Mouse (Mus musculus) large intestine, adult 2 months (tissue): Measurements from ENCODE around the gene Ikzf1. TPM values are rescaled to one million over a fixed set of nuclear protein-coding genes. Genes with fewer than 3 reads are reported as not detected.
A peak's percentile ranks its signal among the peaks of the same experiment; 100 is the strongest.

Experiments used
- DNase-seq: peaks from one replicate; pipeline ENCODE4 v3.0.0-alpha.2; 2012; ENCODE audit warnings: low read depth, low spot score
- WGBS: fragments of 180-500 bp; shearing (Covaris S2); methylation state at CpG from one replicate; pipeline ENCODE4 v1.1.7; 2018; 5-methylcytosine and 5-hydroxymethylcytosine counted together
- polyA plus RNA-seq: library from polyadenylated mRNA; depleted of rRNA; stranded (reverse); fragments of >200 nt; gene quantifications from 2 replicates; pipeline ENCODE4 v1.2.3, GENCODE M21; 2012

Ikzf1 gene
- polyA plus RNA-seq, 1 experiment = 8.2 TPM

DNA sequence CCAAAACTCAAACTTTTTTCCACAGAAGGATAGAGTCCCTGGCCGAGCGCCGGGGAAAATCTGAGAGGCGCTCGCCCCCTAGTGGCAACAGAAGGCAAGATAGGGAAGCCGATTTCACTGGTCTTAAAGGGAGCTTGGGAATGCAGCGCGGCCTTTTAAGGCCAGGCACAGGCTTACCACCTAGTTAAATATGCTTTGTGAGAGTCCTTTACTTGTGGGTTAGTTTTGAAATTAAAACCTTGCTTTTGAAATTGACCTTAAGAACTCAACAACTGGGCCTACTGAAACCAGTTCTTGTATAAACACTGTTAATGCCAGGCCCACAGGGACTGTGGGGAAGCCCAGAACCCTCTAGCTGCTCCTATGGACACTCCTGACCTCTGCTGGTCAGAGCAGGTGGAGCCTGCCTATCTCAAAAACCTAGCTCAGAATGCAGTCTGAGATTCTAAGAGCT is 103.7 kb downstream of the Ikzf1 start:
- peak; percentile 43 for DNase-seq
- WGBS = 1% methylated on average over 8 of the region's 8 CpGs

- DNase-seq = no peak
- 38% methylated on average over 1 of the region's 1 CpGs for WGBS
Observed at GRCm38 (mm10) chr11:11794626-11795025, 109.8 kb downstream of the Ikzf1 start.

GRCm38 (mm10) chr11:11798690-11799089 is 113.9 kb downstream of the Ikzf1 start:
- 98% methylated on average over 1 of the region's 1 CpGs for WGBS
- DNase-seq = no peak

DNA sequence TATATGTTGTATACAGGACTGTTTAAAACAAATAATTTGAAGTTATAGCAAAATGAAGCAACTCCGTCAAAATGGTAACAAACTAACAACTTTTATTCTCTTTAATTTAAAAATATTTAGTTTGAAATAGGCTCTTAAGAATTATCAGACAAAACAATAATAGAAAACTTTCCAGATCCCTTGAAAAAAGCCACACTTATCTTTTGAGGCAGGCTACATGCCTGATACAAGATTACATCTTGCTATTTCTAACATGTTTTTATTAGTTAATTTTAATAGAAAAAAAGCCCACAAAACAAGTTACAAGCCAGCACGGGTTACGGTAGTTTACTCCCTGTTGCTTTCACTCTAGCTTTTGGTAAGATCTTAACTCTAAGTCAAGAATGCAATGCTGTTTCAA is 115.5 kb downstream of the Ikzf1 start:
- no peak for DNase-seq
- 87% methylated on average over 3 of the region's 3 CpGs for WGBS

DNA sequence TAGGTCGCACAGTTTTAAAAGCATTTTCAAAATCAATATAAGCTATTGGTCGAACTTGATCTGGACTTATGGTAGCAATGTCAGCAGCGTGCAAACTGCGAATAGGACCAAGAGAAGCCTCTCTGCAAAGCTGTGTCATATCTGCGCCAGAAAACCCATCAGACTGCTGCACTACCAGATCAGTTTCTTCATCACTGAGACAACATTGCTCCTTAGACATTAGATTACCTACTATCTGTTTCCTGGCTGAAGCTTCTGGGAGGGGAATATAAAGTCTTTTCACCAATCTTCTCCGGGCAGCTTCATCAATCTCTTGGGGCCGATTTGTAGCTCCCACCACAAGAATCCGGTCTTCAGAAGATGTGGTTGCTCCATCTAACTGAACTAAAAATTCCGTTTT is 116.3 kb downstream of the Ikzf1 start:
- WGBS = 91% methylated on average over 9 of the region's 9 CpGs

GRCm38 (mm10) chr11:11804421-11804820 is 119.6 kb downstream of the Ikzf1 start:
- WGBS = 82% methylated on average over 5 of the region's 5 CpGs
- no peak for DNase-seq

More for the DNA sequence above, 116.3 kb downstream of the Ikzf1 start:
- no peak for DNase-seq

GRCm38 (mm10) chr11:11805951-11806350 is 121.1 kb downstream of the Ikzf1 start:
- 78% methylated on average over 4 of the region's 4 CpGs for WGBS

DNA sequence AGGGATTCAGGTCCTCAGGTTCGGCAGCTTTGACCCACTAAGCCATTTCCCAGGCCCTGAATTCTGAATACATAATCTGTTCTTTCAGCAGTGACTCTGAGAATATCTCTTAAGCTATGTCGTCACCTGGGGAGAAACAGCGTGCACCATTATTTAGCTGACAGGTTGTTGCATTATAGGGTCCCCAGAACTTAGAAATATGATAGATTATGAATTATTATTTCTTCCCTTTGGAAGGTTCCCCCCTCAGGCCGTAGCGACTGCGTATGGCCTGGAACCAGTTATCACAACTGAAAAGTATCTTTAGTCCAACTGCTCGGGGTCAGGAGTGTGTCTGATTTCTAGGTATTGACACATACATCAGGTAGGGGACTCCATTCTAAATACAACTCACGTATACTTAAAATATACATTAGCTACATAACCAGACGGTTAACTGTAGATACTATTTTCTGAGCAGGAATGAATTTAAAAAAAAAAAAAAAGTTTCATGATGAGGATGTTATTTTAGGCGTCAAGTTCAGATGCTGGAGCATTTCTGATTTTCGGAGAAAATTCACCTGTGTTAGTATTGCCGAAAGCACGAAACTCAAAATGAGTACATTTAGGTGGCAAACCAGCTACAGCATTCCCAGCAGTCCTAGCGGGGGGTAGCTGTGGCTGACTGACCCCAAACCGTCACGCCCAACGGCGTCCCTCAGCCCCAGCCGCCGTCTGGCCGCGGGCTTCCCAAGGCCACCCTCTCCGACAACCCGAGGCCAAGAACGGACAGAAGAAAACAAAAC is 123.4 kb downstream of the Ikzf1 start:
- 3% methylated on average over 25 of the region's 25 CpGs for WGBS
- no peak for DNase-seq

More at GRCm38 (mm10) chr11:11805951-11806350, 121.1 kb downstream of the Ikzf1 start:
- DNase-seq = no peak

GRCm38 (mm10) chr11:11808820-11809403 is 124.1 kb downstream of the Ikzf1 start, which contains the start of gene Fignl1:
Gene Fignl1, minus strand, starts transcription at chr11:11808962.
- DNase-seq = peak; percentile 80
- under 1% methylated on average over 53 of the region's 53 CpGs for WGBS

DNA sequence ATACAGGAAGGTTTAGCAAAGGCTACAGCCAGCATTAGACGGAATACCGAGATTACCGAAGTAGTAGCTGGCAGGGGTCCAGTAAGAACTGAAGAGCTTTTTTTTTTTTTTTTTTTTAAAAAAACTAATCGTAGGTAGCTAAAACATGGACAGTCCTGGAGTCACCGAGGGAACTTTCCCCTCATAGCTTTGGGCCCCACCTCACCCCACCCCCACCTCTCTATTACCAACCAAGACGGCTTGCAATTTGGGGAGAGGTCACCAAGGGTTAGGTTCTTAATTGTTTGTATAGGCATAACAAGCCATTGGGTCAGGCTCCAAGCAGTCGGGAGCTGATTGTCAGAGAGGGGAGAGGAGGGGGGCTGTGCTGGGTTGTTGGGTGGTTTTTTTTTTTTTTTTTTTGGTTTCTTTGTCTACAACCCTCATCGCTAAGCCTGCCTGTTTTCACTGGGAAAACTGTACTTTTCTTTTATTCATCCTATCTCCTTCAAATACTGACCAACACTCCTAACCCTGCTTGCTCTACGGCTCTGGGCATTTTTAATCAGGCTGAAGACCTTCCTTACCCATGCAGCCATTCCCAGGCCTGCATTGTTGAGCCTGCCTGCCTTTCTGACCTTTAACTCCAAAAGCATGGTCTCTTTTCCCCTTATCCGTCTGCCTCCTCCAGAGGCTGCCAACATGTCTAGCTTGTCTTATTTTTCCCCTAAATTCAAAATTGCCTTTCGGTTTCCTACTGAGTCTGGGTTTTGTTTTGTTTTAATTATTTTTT is 124.8 kb downstream of the Ikzf1 start:
- no peak for DNase-seq
- 19% methylated on average over 11 of the region's 11 CpGs for WGBS

GRCm38 (mm10) chr11:11811906-11812480 is 127.2 kb downstream of the Ikzf1 start:
- DNase-seq = no peak
- 26% methylated on average over 9 of the region's 9 CpGs for WGBS

DNA sequence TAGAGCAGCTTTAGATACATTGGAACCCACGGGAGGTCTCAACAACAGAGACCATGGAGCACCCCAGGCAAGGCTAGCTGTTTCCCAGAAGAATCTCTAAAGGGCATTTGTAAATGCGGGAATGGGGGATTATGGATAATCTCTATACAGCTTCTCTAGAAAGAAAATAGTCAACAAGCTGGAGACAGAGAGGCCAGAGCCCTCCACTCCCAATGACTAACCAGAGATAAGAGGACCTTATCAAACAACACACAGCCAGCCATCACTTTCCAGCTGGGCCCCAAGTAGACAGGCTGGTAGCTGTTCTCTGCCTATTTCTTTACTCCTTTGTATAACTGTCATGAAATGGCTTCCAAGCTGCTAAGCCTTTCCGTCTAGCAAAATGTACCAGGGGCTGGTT is 130.9 kb downstream of the Ikzf1 start:
- no peak for DNase-seq
- WGBS = 83% methylated on average over 3 of the region's 3 CpGs

GRCm38 (mm10) chr11:11818797-11819196 is 134.0 kb downstream of the Ikzf1 start:
- WGBS = 88% methylated on average over 6 of the region's 6 CpGs
- no peak for DNase-seq

DNA sequence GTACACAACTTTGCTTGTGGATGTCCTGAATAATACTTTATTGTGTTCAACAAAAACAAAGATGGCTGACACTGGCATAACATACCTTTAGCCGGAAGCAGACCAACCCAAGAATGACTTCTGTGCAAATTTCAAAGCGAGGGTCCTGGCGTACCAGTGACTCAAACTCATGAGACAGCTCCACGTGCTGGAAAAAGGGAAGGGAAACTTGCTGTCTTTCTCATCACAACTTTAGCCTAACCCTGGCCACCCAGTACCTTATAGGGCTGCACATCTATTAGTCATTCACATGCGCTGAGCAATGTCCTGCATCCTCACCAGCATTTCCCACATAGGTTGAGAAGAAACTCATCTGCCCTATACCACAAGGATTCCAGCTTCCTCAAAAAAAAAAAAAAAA is 134.4 kb downstream of the Ikzf1 start:
- WGBS = 94% methylated on average over 5 of the region's 5 CpGs
- DNase-seq = no peak

GRCm38 (mm10) chr11:11820251-11820650 is 135.4 kb downstream of the Ikzf1 start:
- peak; percentile 86 for DNase-seq
- 4% methylated on average over 2 of the region's 2 CpGs for WGBS

- DNase-seq = no peak
- WGBS = 64% methylated on average over 3 of the region's 3 CpGs
Observed at GRCm38 (mm10) chr11:11820737-11821136, 135.9 kb downstream of the Ikzf1 start.

DNA sequence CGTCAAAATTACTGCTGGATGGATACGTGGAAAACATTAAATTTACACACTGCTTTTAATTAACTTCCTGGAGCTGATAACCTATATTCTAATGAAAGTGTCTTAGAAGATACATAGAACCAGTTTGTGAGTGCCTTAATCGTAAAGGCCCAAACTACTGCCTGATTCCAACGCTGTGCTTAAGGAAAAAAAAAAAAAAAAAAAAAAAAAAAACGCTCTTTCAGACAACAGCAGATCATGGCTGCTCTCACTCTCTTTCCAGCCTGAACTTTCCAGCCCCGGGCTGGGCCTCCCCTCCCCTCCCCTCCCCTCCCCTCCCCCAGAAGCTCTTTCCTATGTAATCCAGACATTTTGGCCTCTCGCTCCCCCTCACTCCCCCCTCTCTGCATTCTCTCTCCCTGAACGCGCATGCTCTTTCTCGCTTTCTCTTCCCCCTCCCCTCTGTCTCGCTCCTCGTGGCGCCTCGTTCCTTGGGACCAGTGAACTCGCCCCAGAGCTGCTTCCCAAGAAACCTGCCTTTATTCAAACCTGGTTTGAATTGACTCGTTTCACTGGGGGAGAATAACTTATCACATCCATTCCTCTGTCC is 136.7 kb downstream of the Ikzf1 start:
- 63% methylated on average over 16 of the region's 16 CpGs for WGBS

More for the DNA sequence above, 136.7 kb downstream of the Ikzf1 start:
- DNase-seq = no peak
